Mouse (Mus musculus): ENCODE measurements around the gene AU015836.

GRCm38 (mm10) chrX:93968444-93968843 is at the start of gene AU015836:
- TF ChIP-seq POLR2A (IDR thresholded peaks at IDR 0.05; ENCODE audit: borderline replicate concordance, low read depth, low read length) (no peak), CTCF (IDR thresholded peaks at IDR 0.05; ENCODE audit: low read depth, low read length) (no peak)

Measured in bone marrow macrophage, adult 2 months (primary cell).